Mouse (Mus musculus): ENCODE measurements around the gene Gtf3c1.

- TF ChIP-seq POLR2A (IDR thresholded peaks at IDR 0.05; ENCODE audit: control insufficient read depth, extremely low read depth, insufficient read depth, low read length, poor library complexity) (no peak), CTCF (IDR thresholded peaks at IDR 0.05; ENCODE audit: borderline replicate concordance, control insufficient read depth, extremely low read depth, insufficient read depth, low read length, poor library complexity) (no peak)
These were observed 28.8 kb downstream of the Gtf3c1 start for GRCm38 (mm10) chr7:125678756-125679155.
